Mouse (Mus musculus) cortical plate, adult 2 months (tissue): ENCODE data around the gene Il1rl2.
"Not testable (repeated sequence)": the region's sequence is repeated elsewhere in the genome, so short reads cannot be mapped to it uniquely, and the experiment has no call there.

Experiments
- CTCF ChIP-seq: fragments of 200-500 bp; IDR thresholded peaks from 2 replicates; pipeline ENCODE4 v1.5.1; 2011; ENCODE audit warnings: mild to moderate bottlenecking, control low read depth, low read length; ENCODE audit not compliant: insufficient read depth; ENCODE audit errors: extremely low read depth
- POLR2A ChIP-seq: fragments of 200-500 bp; IDR thresholded peaks from 2 replicates; pipeline ENCODE4 v1.6.1; 2011; ENCODE audit warnings: mild to moderate bottlenecking, low read length, control low read depth; ENCODE audit not compliant: insufficient read depth; ENCODE audit errors: extremely low read depth

DNA sequence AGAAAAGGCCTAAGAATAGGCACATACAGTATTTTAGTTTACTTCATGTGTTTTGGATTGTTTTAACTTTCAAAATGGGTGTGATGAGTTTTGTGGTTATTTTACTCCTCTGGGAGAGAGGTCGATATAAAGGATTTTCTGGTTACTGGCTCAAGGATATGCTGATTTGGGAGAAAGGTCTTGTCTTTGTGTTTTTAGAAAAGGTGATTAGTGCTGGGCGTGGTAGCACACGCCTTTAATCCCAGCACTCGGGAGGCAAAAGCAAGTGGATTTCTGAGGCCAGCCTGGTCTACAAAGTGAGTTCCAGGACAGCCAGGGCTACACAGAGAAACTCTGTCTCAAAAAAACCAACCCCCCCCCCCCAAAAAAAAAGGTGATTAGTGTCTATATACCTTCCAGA, 20.1 kb upstream of the Il1rl2 start:
- not testable (repeated sequence) for TF ChIP-seq CTCF, POLR2A
